Mouse (Mus musculus): ENCODE results near the gene Hmx3. TPM values are rescaled to one million over a fixed set of nuclear protein-coding genes. Genes with fewer than 3 reads are reported as not detected.
A peak's percentile ranks its signal among the peaks of the same experiment; 100 is the strongest.

Hmx3 gene
- total RNA-seq (2021) = not detected

- intact Hi-C loops (cut with DNase I) = loop anchor here (5.0 kb wide), 1 partner anchor 340 kb away; no protein-coding TSS in a partner anchor
- DNase-seq (ENCODE audit: extremely low spot score in 1 of 2, low spot score in 2 of 2) = peak in 1 of 2 experiments; percentile 29
These were observed at the start of gene Hmx3 for GRCm38 (mm10) chr7:131542115-131542871. Gene Hmx3, plus strand, starts transcription at chr7:131542867.

GRCm38 (mm10) chr7:131503739-131504138, 38.9 kb upstream of the Hmx3 start:
- intact Hi-C loops (cut with DNase I) = no loop called here

GRCm38 (mm10) chr7:131539979-131540378, 2.7 kb upstream of the Hmx3 start:
- intact Hi-C loops (cut with DNase I) = loop anchor here (5.0 to 10.0 kb wide), 2 partner anchors 105 to 342 kb away; no protein-coding TSS in a partner anchor
- DNase-seq (ENCODE audit: extremely low spot score in 1 of 2, low spot score in 2 of 2) = peak; percentile 72 to 86

More at GRCm38 (mm10) chr7:131503739-131504138, 38.9 kb upstream of the Hmx3 start:
- DNase-seq (ENCODE audit: extremely low spot score in 1 of 2, low spot score in 2 of 2) = no peak

GRCm38 (mm10) chr7:131541184-131542114, 1.2 kb upstream of the Hmx3 start:
- no peak for DNase-seq (ENCODE audit: extremely low spot score in 1 of 2, low spot score in 2 of 2)
- intact Hi-C loops (cut with DNase I) = loop anchor here (5.0 kb wide), 1 partner anchor 341 kb away; no protein-coding TSS in a partner anchor

GRCm38 (mm10) chr7:131542872-131543622, 380 bp downstream of the Hmx3 start:
- no peak for DNase-seq (ENCODE audit: extremely low spot score in 1 of 2, low spot score in 2 of 2)
- intact Hi-C loops (cut with DNase I) = loop anchor here (5.0 kb wide), 1 partner anchor 339 kb away; no protein-coding TSS in a partner anchor

GRCm38 (mm10) chr7:131543623-131544481, 1.2 kb downstream of the Hmx3 start:
- intact Hi-C loops (cut with DNase I) = loop anchor here (5.0 kb wide), 1 partner anchor 338 kb away; no protein-coding TSS in a partner anchor
- DNase-seq (ENCODE audit: extremely low spot score in 1 of 2, low spot score in 2 of 2) = no peak

- no peak for DNase-seq (ENCODE audit: extremely low spot score in 1 of 2, low spot score in 2 of 2)
- intact Hi-C loops (cut with DNase I) = loop anchor here (5.0 kb wide), 1 partner anchor 337 kb away; no protein-coding TSS in a partner anchor
These were observed 2.2 kb downstream of the Hmx3 start for GRCm38 (mm10) chr7:131544871-131545270.

- intact Hi-C loops (cut with DNase I) = no loop called here
- no peak for DNase-seq (ENCODE audit: extremely low spot score in 1 of 2, low spot score in 2 of 2)
These were observed 3.2 kb downstream of the Hmx3 start for GRCm38 (mm10) chr7:131545701-131546385.

GRCm38 (mm10) chr7:131546423-131546822, 3.8 kb downstream of the Hmx3 start:
- no peak for DNase-seq (ENCODE audit: extremely low spot score in 1 of 2, low spot score in 2 of 2)
- intact Hi-C loops (cut with DNase I) = no loop called here

GRCm38 (mm10) chr7:131547481-131547880, 4.8 kb downstream of the Hmx3 start:
- intact Hi-C loops (cut with DNase I) = no loop called here
- DNase-seq (ENCODE audit: extremely low spot score in 1 of 2, low spot score in 2 of 2) = no peak

GRCm38 (mm10) chr7:131548473-131548872, 5.8 kb downstream of the Hmx3 start, which contains the start of gene Hmx2:
Gene Hmx2, plus strand, starts transcription at chr7:131548773.
- intact Hi-C loops (cut with DNase I) = no loop called here
- DNase-seq (ENCODE audit: extremely low spot score in 1 of 2, low spot score in 2 of 2) = no peak

GRCm38 (mm10) chr7:131551471-131551870, 8.8 kb downstream of the Hmx3 start:
- DNase-seq (ENCODE audit: extremely low spot score in 1 of 2, low spot score in 2 of 2) = no peak
- intact Hi-C loops (cut with DNase I) = no loop called here

- DNase-seq (ENCODE audit: extremely low spot score in 1 of 2, low spot score in 2 of 2) = no peak
- intact Hi-C loops (cut with DNase I) = no loop called here
These were observed 9.5 kb downstream of the Hmx3 start for GRCm38 (mm10) chr7:131551931-131552741.

- intact Hi-C loops (cut with DNase I) = no loop called here
- no peak for DNase-seq (ENCODE audit: extremely low spot score in 1 of 2, low spot score in 2 of 2)
These were observed 10.1 kb downstream of the Hmx3 start for GRCm38 (mm10) chr7:131552781-131553180.

- intact Hi-C loops (cut with DNase I) = no loop called here
- DNase-seq (ENCODE audit: extremely low spot score in 1 of 2, low spot score in 2 of 2) = no peak
These were observed 11.1 kb downstream of the Hmx3 start for GRCm38 (mm10) chr7:131553771-131554175.
